Mouse (Mus musculus) CD4-positive, CD25-positive, alpha-beta regulatory T cell, adult 9 weeks (primary cell): ENCODE results near the gene Olfr139. TPM values are rescaled to one million over a fixed set of nuclear protein-coding genes. Genes with fewer than 3 reads are reported as not detected.

Source experiments
- polyA plus RNA-seq: library from polyadenylated mRNA; unstranded; fragments of 100-300 nt; shearing (Covaris generic); gene quantifications from one replicate; pipeline ENCODE4 v1.2.1, GENCODE M21; 2017

The Olfr139 gene
- not detected for polyA plus RNA-seq

DNA sequence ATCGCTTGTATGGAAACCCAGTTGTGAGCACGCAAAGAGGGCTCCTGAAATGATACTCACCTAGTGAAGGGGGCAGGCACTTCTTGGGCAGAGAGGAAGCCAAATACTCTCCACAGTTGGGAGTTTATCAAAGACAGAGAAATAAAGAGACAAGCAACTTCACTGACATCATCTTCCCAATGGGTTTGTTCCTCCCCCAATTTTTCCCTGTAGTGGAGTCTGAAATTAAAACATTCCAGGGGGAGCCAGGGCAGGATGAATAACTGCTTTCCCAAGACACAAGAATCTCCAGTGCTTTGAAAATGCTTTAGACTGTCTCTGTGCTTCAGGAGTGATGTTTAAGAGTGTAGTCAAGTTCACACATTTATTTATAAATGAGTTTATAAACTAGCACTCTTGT, at the start of gene Olfr139, which contains the start of gene Olfr399:
Gene Olfr139 (minus strand): TSS at position 101 of the 400 bp plus-strand sequence.
Gene Olfr399 (minus strand): TSS at position 165 of the 400 bp plus-strand sequence.

DNA sequence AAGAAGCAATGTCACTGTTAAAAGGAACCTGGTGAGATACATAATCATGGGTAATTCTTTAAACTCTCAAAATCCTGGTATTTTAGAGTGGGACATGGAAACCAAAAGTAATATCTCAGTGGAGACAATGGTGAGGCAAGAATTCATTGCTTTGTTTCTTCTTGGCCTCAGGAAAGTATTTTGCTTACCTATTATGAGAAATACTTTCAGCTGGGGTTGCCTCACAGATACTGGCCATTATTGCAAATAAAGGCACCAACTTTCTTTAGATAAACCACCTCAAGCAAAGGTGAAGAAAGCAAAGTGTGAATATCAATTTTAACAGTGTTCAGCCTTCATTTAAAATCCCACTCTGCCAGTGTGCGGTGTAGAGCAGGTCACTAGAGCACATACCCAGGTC, 13.3 kb upstream of the Olfr139 start, which contains the start of gene Zfp616:
Gene Zfp616 (plus strand): TSS at position 301 of the 400 bp plus-strand sequence.

Other genes starting within 250 kb of the Olfr139 start
- not detected for gene Olfr392, start 239.5 kb downstream of the Olfr139 start, polyA plus RNA-seq
- not detected for gene Olfr393, start 205.1 kb downstream of the Olfr139 start, polyA plus RNA-seq
- gene Olfr394, start 165.8 kb downstream of the Olfr139 start, polyA plus RNA-seq, result not detected
- gene Olfr395, start 147.3 kb downstream of the Olfr139 start, polyA plus RNA-seq, result not detected
- not detected for gene Olfr23, start 119.9 kb downstream of the Olfr139 start, polyA plus RNA-seq
- not detected for gene Olfr397, start 95.7 kb downstream of the Olfr139 start, polyA plus RNA-seq
- gene Olfr398, start 66.1 kb downstream of the Olfr139 start, polyA plus RNA-seq, result not detected
- not detected for gene Olfr399, start 64 bp upstream of the Olfr139 start, polyA plus RNA-seq
- not detected for gene Zfp616, start 13.4 kb upstream of the Olfr139 start, polyA plus RNA-seq
- gene Olfr401, start 57.2 kb upstream of the Olfr139 start, polyA plus RNA-seq, result not detected
- gene Olfr402, start 97.0 kb upstream of the Olfr139 start, polyA plus RNA-seq, result not detected
- gene Olfr403, start 129.7 kb upstream of the Olfr139 start, polyA plus RNA-seq, result not detected
- gene Olfr43, start 154.8 kb upstream of the Olfr139 start, polyA plus RNA-seq, result not detected
- gene Olfr406, start 203.3 kb upstream of the Olfr139 start, polyA plus RNA-seq, result not detected
- gene Olfr59, start 227.2 kb upstream of the Olfr139 start, polyA plus RNA-seq, result not detected